Mouse (Mus musculus) neural tube, embryonic 13.5 days (tissue): ENCODE measurements around the gene Chrna9. TPM values are rescaled to one million over a fixed set of nuclear protein-coding genes. Genes with fewer than 3 reads are reported as not detected.

Experiments used
- ATAC-seq: fragments of 200-750 bp; cut with Nextera tagmentation; 2 replicates; pipeline ENCODE4 v1.8.0; 2017; ENCODE audit warnings: low read depth, mild to moderate bottlenecking, moderate TSS enrichment, moderate library complexity
- H3K27ac ChIP-seq: fragments of 300-500 bp; sonication (generic); replicated peaks from 2 replicates; pipeline ENCODE4 v1.5.1; 2015; ENCODE audit warnings: moderate library complexity, mild to moderate bottlenecking, inconsistent platforms
- H3K27me3 ChIP-seq: fragments of 300-500 bp; sonication (generic); 2 replicates; pipeline ENCODE4 v1.6.1; 2015; ENCODE audit warnings: mild to moderate bottlenecking, inconsistent platforms
- H3K36me3 ChIP-seq: fragments of 300-500 bp; sonication (generic); 2 replicates; pipeline ENCODE4 v1.6.1; 2015; ENCODE audit warnings: mild to moderate bottlenecking, inconsistent platforms
- H3K4me1 ChIP-seq: fragments of 300-500 bp; sonication (generic); replicated peaks from 2 replicates; pipeline ENCODE4 v1.6.1; 2015; ENCODE audit warnings: inconsistent platforms
- H3K4me2 ChIP-seq: fragments of 300-500 bp; sonication (generic); 2 replicates; pipeline ENCODE4 v1.6.1; 2015; ENCODE audit warnings: inconsistent platforms, mild to moderate bottlenecking, moderate library complexity
- H3K4me3 ChIP-seq: fragments of 300-500 bp; sonication (generic); 2 replicates; pipeline ENCODE4 v1.5.1; 2015; ENCODE audit warnings: mild to moderate bottlenecking, inconsistent platforms
- H3K9ac ChIP-seq: fragments of 300-500 bp; sonication (generic); 2 replicates; pipeline ENCODE4 v1.6.1; 2015; ENCODE audit warnings: moderate library complexity, mild to moderate bottlenecking, inconsistent platforms
- H3K9me3 ChIP-seq: fragments of 300-500 bp; sonication (generic); 2 replicates; pipeline ENCODE4 v1.6.1; 2016; ENCODE audit warnings: inconsistent platforms
- WGBS: fragments of 180-500 bp; shearing (Covaris S2); methylation state at CpG from one replicate; pipeline ENCODE4 v1.1.7; 2015; 5-methylcytosine and 5-hydroxymethylcytosine counted together
- microRNA-seq: library from miRNA; unstranded; fragments of <30 nt; microRNA quantifications from one replicate; pipeline ENCODE4, GENCODE M21; 2016
- polyA plus RNA-seq: library from polyadenylated mRNA; unstranded; fragments of >200 nt; fragmentation: Nextera tagmentation; extraction: Ambion mirVana; gene quantifications from 2 replicates; pipeline ENCODE4 v1.2.1, GENCODE M21; 2015

Gene Chrna9
- polyA plus RNA-seq, 1 experiment from 2014 or later = not detected

DNA sequence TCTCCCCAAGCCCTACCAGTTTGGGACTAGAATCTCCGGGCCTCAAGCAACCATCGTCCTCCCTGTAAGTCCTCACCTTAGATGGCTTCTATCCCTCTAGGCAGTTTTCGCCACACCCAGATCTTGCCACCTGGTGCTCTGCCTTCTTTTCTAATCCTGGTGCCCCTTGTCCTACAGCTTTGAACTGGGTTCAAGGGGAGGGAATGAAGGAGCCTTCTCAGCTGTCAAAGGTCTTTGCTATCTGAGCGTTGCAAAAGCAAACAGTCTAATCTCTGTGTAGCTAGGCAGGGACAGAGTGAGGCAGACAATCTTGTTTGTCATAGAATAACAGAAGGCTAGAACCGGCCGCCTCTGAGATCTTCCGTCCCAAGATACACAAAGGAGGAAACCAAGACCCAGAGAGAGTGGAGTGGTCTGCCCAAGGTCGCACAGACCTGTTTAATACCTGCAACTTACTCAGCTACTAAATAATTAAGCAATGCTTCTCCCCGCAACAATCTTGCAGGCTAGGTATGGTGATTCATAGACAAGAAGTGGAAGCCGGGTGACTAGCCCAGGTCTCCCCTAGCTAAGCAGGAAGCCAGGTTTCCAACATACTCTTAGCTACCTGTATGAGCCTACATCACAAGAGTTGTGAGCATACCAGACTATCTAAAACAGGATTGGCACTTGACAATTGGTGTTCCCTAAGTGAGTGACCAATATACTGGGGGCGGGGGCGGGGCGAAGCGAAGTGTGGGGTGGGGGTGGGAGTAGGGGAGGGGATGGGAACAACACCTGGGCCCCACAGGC lies 69.6 kb downstream of the Chrna9 start, which contains the start of gene 9130230L23Rik:
9130230L23Rik (minus strand) TSS at position 152 of the 792 bp plus-strand sequence.
- no peak within 1 kb of the TSS for H3K9ac ChIP-seq
- no peaks in the 10 kb centered on the region for H3K4me1 ChIP-seq
- no peaks in the 10 kb centered on the region for H3K27me3 ChIP-seq
- no peak for ATAC-seq
- WGBS = 79% methylated on average over 14 of the region's 14 CpGs
- no peak within 1 kb of the TSS for H3K27ac ChIP-seq
- H3K4me3 ChIP-seq = no peak within 1 kb of the TSS
- no peaks in the 10 kb centered on the region for H3K9me3 ChIP-seq
- H3K4me2 ChIP-seq = no peak within 1 kb of the TSS
- no peaks in the 10 kb centered on the region for H3K36me3 ChIP-seq

- no peak overlapping the region for H3K4me3 ChIP-seq
- H3K4me1 ChIP-seq = no peaks in the 10 kb centered on the region
- no peak overlapping the region for H3K9ac ChIP-seq
- H3K27me3 ChIP-seq = no peaks in the 10 kb centered on the region
- H3K36me3 ChIP-seq = no peaks in the 10 kb centered on the region
- H3K4me2 ChIP-seq = no peak overlapping the region
- no peak overlapping the region for H3K27ac ChIP-seq
- WGBS = 45% methylated on average over 16 of the region's 16 CpGs
- ATAC-seq = no peak
- no peaks in the 10 kb centered on the region for H3K9me3 ChIP-seq
These were observed 70.4 kb downstream of the Chrna9 start for GRCm38 (mm10) chr5:66005041-66005678.

DNA sequence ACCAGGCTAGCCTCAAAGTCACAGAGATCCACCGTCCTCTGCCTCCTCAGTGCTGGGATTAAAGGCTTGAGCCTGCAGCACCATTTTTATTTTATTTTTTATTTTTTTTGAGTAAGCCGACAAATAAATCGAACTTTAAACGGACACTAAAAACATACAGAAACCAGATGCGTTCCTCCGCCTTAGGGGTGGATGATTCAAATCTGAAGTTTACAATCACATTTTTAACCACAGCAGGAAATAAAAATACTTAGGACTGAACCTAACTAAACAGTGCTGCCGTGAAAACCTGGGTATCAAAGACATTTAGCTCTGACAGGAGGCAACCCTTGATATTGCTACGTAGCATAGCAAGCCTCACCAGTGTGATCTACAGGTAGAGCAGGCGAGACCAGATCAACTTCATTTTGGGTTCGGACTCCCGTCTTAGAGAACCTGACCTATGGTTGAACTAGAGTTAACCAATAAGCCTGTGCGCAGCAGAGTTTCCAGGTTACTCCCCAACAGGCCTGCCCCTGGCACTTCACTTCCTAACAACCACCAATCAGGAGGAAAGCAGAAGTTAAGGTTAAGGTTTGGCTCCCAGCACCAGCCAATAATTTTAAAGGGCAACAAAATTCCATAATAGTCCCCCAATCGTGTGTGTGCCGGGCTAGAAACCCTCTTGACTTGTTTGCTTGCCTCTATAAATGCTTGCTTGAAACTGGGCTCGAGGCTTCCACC lies 73.7 kb downstream of the Chrna9 start:
- H3K4me3 ChIP-seq = no peak overlapping the region
- WGBS = 91% methylated on average over 15 of the region's 15 CpGs
- no peaks in the 10 kb centered on the region for H3K27me3 ChIP-seq
- H3K27ac ChIP-seq = no peak overlapping the region
- H3K9me3 ChIP-seq = no peaks in the 10 kb centered on the region
- H3K4me2 ChIP-seq = no peak overlapping the region
- no peaks in the 10 kb centered on the region for H3K4me1 ChIP-seq
- ATAC-seq = no peak
- H3K9ac ChIP-seq = no peak overlapping the region
- no peaks in the 10 kb centered on the region for H3K36me3 ChIP-seq

DNA sequence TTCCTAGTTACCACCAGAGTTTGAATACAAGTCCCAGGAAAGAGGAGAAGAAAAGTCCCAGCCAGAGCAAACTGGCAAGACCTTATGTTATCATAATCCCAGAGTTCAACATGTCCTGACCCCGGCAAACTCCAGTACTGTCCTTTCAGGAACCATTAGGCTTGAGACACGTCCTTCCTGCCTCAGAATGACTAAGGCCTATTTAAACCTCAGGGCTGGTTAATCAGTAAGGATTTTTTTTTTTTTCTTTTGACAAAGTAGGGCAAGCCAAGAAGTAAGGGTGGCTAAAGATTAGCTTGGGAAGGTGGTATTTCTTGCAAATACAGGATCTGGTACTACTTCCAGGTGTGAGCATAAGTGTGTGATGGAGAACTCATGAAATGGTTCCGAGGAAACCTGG lies 79.3 kb downstream of the Chrna9 start:
- Histone ChIP-seq H3K27ac (no peak overlapping the region), H3K27me3 (no peaks in the 10 kb centered on the region), H3K4me3 (no peak overlapping the region), H3K9me3 (no peaks in the 10 kb centered on the region), H3K36me3 (no peaks in the 10 kb centered on the region), H3K4me2 (no peak overlapping the region), H3K4me1 (no peaks in the 10 kb centered on the region), H3K9ac (no peak overlapping the region)
- 79% methylated on average over 3 of the region's 3 CpGs for WGBS
- no peak for ATAC-seq

DNA sequence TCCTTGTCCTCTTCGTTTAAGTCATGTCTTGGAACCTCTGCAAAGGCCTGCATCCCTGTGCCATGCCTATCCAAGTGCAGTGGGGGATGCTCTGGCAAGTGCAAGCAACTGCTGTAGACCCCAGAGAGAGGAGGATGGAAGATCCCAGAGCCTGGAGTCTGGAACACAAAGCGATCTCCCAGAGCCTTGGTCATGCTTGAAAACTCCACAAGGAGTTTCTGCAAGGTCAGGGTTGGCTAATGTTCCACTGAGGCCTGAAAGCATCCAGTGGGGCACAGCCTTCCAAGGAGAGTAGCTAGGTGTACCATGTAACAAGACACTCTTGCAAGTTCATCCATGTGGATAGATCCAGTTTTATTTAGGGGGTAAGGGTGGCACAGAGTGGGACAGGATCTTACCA lies 79.7 kb downstream of the Chrna9 start:
- 95% methylated on average over 2 of the region's 2 CpGs for WGBS
- no peak overlapping the region for H3K27ac ChIP-seq
- H3K27me3 ChIP-seq = no peaks in the 10 kb centered on the region
- no peak for ATAC-seq
- no peak overlapping the region for H3K4me3 ChIP-seq
- H3K4me1 ChIP-seq = no peaks in the 10 kb centered on the region
- H3K4me2 ChIP-seq = no peak overlapping the region
- H3K9me3 ChIP-seq = no peaks in the 10 kb centered on the region
- H3K36me3 ChIP-seq = no peaks in the 10 kb centered on the region
- no peak overlapping the region for H3K9ac ChIP-seq

DNA sequence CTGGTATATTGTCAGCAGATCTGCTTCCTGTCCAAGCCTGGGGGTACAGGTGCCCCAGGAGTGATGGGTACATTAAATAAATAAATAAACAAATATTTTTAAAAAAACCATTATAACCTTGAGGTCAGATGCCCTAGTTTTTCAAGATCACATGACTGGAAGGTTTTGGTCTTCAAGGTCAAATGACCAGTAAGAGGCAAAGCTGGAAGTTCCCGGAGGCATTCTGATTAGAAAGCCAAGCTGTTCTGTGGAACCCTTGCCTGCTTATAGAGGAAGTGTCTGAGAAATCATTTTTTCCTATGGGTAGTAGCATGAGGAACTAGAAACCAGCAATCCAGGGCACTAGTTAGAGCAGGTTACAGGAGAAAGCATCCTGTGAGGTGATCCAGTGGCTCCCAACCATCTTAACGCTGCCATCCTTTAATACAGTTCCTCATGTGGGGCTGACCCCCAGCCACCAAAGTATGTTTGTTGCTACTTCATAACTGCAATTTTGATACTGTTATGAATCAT lies 80.8 kb downstream of the Chrna9 start:
- Histone ChIP-seq H3K27ac (no peak overlapping the region), H3K4me2 (no peak overlapping the region), H3K9ac (no peak overlapping the region), H3K36me3 (no peaks in the 10 kb centered on the region), H3K27me3 (no peaks in the 10 kb centered on the region), H3K4me3 (no peak overlapping the region), H3K9me3 (no peaks in the 10 kb centered on the region), H3K4me1 (no peaks in the 10 kb centered on the region)
- no peak for ATAC-seq
- 92% methylated on average over 2 of the region's 2 CpGs for WGBS

DNA sequence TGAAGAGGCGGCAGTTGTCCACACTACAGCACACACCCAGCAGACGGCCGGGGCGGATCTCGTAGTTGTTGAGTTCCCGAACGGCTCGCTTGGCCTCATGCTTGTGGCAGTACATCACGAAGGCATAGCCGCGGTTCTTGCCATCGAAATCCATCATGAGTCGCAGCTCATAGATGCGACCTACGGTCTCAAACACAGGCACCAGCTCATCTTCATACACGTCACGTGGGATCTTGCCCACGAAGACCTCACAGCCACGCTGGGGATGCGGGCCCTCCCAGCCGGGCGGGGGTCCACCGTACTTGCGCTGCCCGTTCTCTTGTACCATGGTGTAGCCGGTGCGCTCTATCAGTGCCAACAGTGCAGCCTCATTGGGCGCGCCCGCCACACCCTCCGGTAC lies 92.1 kb downstream of the Chrna9 start:
- no peak for ATAC-seq
- Histone ChIP-seq H3K9me3 (no peaks in the 10 kb centered on the region), H3K4me2 (no peak overlapping the region), H3K36me3 (no peaks in the 10 kb centered on the region), H3K9ac (no peak overlapping the region), H3K27me3 (no peaks in the 10 kb centered on the region), H3K4me1 (no peaks in the 10 kb centered on the region), H3K4me3 (no peak overlapping the region), H3K27ac (no peak overlapping the region)
- WGBS = 96% methylated on average over 31 of the region's 31 CpGs

Small RNAs within 50 kb of the gene (microRNA-seq; reads per million reads assigned to microRNA genes)
- gene Gm25952 = not detected

Other genes with a start within 250 kb of the Chrna9 start
- 46.3 and 53.9 TPM in 2 replicates for gene Pds5a, start 236.6 kb upstream of the Chrna9 start, polyA plus RNA-seq
- 14.9 and 17.4 TPM in 2 replicates for gene N4bp2, start 171.4 kb upstream of the Chrna9 start, polyA plus RNA-seq
- 0.45 and 0.47 TPM in 2 replicates for gene Rhoh, start 73.7 kb upstream of the Chrna9 start, polyA plus RNA-seq
- 0.10 TPM in 1 of 2 replicates, not detected in the other for gene 9130230L23Rik, start 69.4 kb downstream of the Chrna9 start, polyA plus RNA-seq
- gene Rbm47, start 238.2 kb downstream of the Chrna9 start, polyA plus RNA-seq = 1.5 and 2.5 TPM in 2 replicates